Mouse (Mus musculus) MEL (cell line): ENCODE results near the gene Olfr1393.

Experiments
- CHD2 ChIP-seq: IDR thresholded peaks from 2 replicates; pipeline ENCODE4 v1.6.1; 2011; ENCODE audit warnings: low read length, improper control_type of control experiment
- CTCF ChIP-seq, 3 experiments: IDR thresholded peaks in 2 of 3; conservative IDR thresholded peaks in 1 of 3; 2 replicates each; pipeline ENCODE4 v1.5.1; 2011 to 2012; ENCODE audit warnings: low read length in 3 of 3, low read depth in 2 of 3, mild to moderate bottlenecking in 2 of 3, improper control_type of control experiment in 1 of 3, inconsistent platforms in 1 of 3, mixed read lengths in 1 of 3, moderate library complexity in 1 of 3; ENCODE audit not compliant: control insufficient read depth in 1 of 3, insufficient read depth in 1 of 3, poor library complexity in 1 of 3, severe bottlenecking in 1 of 3
- GATA1 ChIP-seq: IDR thresholded peaks from 2 replicates; pipeline ENCODE4 v1.6.1; 2011; ENCODE audit warnings: low read depth, low read length, improper control_type of control experiment
- KAT2A ChIP-seq: conservative IDR thresholded peaks from 2 replicates; pipeline ENCODE4 v1.6.1; 2012; ENCODE audit warnings: low read depth, low read length, improper control_type of control experiment, inconsistent platforms
- MAZ ChIP-seq: IDR thresholded peaks from 2 replicates; pipeline ENCODE4 v1.6.1; 2012; ENCODE audit warnings: low read depth, mild to moderate bottlenecking, inconsistent platforms, low read length, improper control_type of control experiment
- POLR2A ChIP-seq, 2 experiments: IDR thresholded peaks; 2 replicates each; pipeline ENCODE4 v1.6.1; 2011 to 2012; ENCODE audit warnings: low read length in 2 of 2, mild to moderate bottlenecking in 2 of 2, control low read depth in 1 of 2, improper control_type of control experiment in 1 of 2, low read depth in 1 of 2, moderate library complexity in 1 of 2; ENCODE audit not compliant: control insufficient read depth in 1 of 2, insufficient read depth in 1 of 2, poor library complexity in 1 of 2
- RAD21 ChIP-seq: IDR thresholded peaks from 2 replicates; pipeline ENCODE4 v1.6.1; 2011; ENCODE audit warnings: mild to moderate bottlenecking, low read depth, low read length, improper control_type of control experiment
- RCOR1 ChIP-seq: IDR thresholded peaks from 2 replicates; pipeline ENCODE4 v1.6.1; 2012; ENCODE audit warnings: low read depth, mild to moderate bottlenecking, inconsistent platforms, low read length, improper control_type of control experiment
- SIN3A ChIP-seq: IDR thresholded peaks from 2 replicates; pipeline ENCODE4 v1.6.1; 2012; ENCODE audit warnings: low read length, improper control_type of control experiment, inconsistent platforms
- TAL1 ChIP-seq: IDR thresholded peaks from 2 replicates; pipeline ENCODE4 v1.6.1; 2012; ENCODE audit warnings: mild to moderate bottlenecking, inconsistent platforms, low read length, moderate library complexity, mixed read lengths
- USF1 ChIP-seq: IDR thresholded peaks from 2 replicates; pipeline ENCODE4 v1.6.1; 2014; ENCODE audit warnings: low read depth, mild to moderate bottlenecking, inconsistent platforms, low read length, improper control_type of control experiment, moderate library complexity

- no peak for TF ChIP-seq CHD2
- peak; percentile 55 to 88 (median 70) for TF ChIP-seq CTCF (IDR thresholded peaks at IDR 0.05 in 2 of 3, conservative IDR thresholded peaks at IDR 0.05 in 1 of 3; ENCODE audit: control insufficient read depth in 1 of 3, insufficient read depth in 1 of 3, low read depth in 2 of 3, low read length in 3 of 3, poor library complexity in 1 of 3, severe bottlenecking in 1 of 3)
- peak; percentile 90 for TF ChIP-seq RAD21
- TF ChIP-seq GATA1: no peak
- TF ChIP-seq SIN3A: no peak
- no peak for TF ChIP-seq POLR2A (IDR thresholded peaks at IDR 0.05; ENCODE audit: control insufficient read depth in 1 of 2, insufficient read depth in 1 of 2, low read depth in 1 of 2, low read length in 2 of 2, poor library complexity in 1 of 2)
- no peak for TF ChIP-seq USF1
- no peak for TF ChIP-seq TAL1
- TF ChIP-seq KAT2A: no peak
- TF ChIP-seq RCOR1: no peak
- TF ChIP-seq MAZ: no peak
Observed at GRCm38 (mm10) chr11:49271334-49271733, 6.8 kb upstream of the Olfr1393 start.
